Mouse (Mus musculus): ENCODE data around the gene Camk2n1. TPM values are rescaled to one million over a fixed set of nuclear protein-coding genes. Genes with fewer than 3 reads are reported as not detected.
A peak's percentile ranks its signal among the peaks of the same experiment; 100 is the strongest.

Gene Camk2n1
- polyA plus RNA-seq, 1 experiment from 2014 or later, result 1.4 TPM

DNA sequence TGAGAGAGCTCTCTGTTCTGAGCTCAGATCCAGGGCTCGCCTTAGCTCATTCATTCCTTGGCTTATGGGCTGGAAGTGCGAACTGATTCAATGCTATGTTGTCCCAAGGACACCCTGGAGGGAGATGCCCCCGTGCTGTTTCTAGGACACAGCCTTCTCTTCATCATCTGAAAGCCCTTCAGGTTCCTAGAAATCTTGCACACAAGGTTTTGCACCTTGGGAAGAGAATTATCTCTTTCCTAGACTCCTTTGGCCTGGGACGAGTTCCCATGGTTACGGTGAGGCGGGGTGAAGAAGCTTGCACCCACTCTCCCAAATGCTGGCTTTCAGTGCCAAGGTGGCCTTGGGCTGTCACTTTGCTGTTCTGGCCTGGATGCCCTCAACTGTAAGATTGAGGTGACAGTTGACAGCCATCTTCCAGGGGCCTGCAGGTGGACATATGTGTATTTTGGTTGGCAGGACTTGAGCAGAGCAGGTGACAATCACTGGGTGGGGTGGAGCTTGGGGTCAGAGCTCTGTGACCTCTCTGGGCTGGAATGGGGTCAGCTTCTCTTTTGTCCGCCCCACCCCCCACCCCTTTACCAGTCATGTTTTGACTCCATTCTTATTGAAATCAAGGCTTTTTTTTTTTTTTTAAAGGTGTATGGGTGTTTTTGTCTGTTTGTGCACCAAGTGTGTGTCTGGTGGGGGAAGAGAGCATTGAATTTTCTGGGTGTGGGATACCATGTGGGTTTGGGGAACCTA lies 5.1 kb upstream of the Camk2n1 start:
- H3K27me3 ChIP-seq (ENCODE audit: control insufficient read depth, insufficient read depth, low read length), result peaks cover 64% of the 10 kb centered on the region
- WGBS, result 59% methylated on average over 7 of the region's 7 CpGs
- no peak overlapping the region for H3K4me2 ChIP-seq (ENCODE audit: low read length)

GRCm38 (mm10) chr4:138449636-138450314 lies 4.3 kb upstream of the Camk2n1 start:
- 54% methylated on average over 12 of the region's 12 CpGs for WGBS
- Histone ChIP-seq H3K4me1 (ENCODE audit: control insufficient read depth in 2 of 2, insufficient read depth in 2 of 2, low read length in 2 of 2) (no peaks in the 10 kb centered on the region), H3K4me2 (ENCODE audit: low read length) (no peak overlapping the region), H3K36me3 (ENCODE audit: control insufficient read depth, insufficient read depth, low read length) (no peaks in the 10 kb centered on the region), H3K9me3 (ENCODE audit: control insufficient read depth, low read length) (no peaks in the 10 kb centered on the region), H3K27me3 (ENCODE audit: control insufficient read depth, insufficient read depth, low read length) (peaks cover 65% of the 10 kb centered on the region), H3K9ac (ENCODE audit: low read length) (no peak overlapping the region), H3K4me3 (ENCODE audit: control insufficient read depth in 1 of 2, insufficient read depth in 1 of 2, low read depth in 1 of 2, low read length in 2 of 2) (no peak overlapping the region), H3K27ac (replicated peaks in 1 of 2; ENCODE audit: control insufficient read depth in 1 of 2, insufficient read depth in 1 of 2, low read depth in 2 of 2, low read length in 2 of 2) (no peak overlapping the region)
- ATAC-seq (ENCODE audit: insufficient number of reproducible peaks, insufficient read depth, low FRiP score, low read depth), result no peak

More for the DNA sequence above, 5.1 kb upstream of the Camk2n1 start:
- H3K27ac ChIP-seq (replicated peaks in 1 of 2; ENCODE audit: control insufficient read depth in 1 of 2, insufficient read depth in 1 of 2, low read depth in 2 of 2, low read length in 2 of 2), result no peak overlapping the region
- no peaks in the 10 kb centered on the region for H3K9me3 ChIP-seq (ENCODE audit: control insufficient read depth, low read length)
- no peak overlapping the region for H3K9ac ChIP-seq (ENCODE audit: low read length)
- H3K36me3 ChIP-seq (ENCODE audit: control insufficient read depth, insufficient read depth, low read length), result no peaks in the 10 kb centered on the region
- H3K4me3 ChIP-seq (ENCODE audit: control insufficient read depth in 1 of 2, insufficient read depth in 1 of 2, low read depth in 1 of 2, low read length in 2 of 2), result no peak overlapping the region
- no peak for ATAC-seq (ENCODE audit: insufficient number of reproducible peaks, insufficient read depth, low FRiP score, low read depth)
- no peaks in the 10 kb centered on the region for H3K4me1 ChIP-seq (ENCODE audit: control insufficient read depth in 2 of 2, insufficient read depth in 2 of 2, low read length in 2 of 2)

DNA sequence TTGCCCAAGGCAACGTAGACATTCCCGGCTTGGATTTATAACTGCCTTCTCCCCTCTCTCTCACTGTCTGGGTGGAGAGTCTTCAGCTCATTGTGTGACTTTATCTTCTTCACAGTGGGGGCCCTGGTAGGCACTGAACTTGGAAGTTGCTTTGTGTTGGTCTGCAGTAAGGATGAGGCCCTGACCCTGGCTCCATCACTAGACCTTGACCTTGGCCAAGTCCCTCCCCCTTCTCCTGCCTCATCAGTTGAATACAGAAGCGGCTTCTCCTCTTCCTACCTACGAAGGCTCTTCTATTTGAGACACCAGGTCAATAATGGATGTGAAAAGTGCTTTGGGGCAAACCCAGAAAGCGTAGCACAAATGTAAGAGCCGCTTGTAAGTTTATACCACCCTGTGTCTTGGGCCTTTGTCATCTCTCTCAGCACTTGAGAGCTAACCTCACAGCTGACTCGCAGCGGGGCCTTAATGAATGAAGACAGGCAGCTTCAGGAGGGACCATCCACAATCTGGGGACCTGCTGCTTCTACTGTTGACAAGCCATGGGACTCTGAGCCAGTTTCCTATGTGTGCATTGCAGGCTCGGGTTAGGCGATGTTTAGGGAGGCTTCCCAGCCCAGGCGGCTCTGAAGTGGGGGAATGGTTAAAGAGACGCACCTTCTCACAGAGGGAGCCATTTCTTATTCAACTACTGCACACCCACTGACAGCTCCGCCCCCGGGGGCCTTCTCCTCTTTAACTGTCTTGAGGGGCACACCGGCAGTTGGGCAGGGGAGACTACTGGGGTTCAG lies 1.6 kb upstream of the Camk2n1 start:
- no peak for ATAC-seq (ENCODE audit: insufficient number of reproducible peaks, insufficient read depth, low FRiP score, low read depth)
- no peak overlapping the region for H3K27ac ChIP-seq (replicated peaks in 1 of 2; ENCODE audit: control insufficient read depth in 1 of 2, insufficient read depth in 1 of 2, low read depth in 2 of 2, low read length in 2 of 2)
- no peaks in the 10 kb centered on the region for H3K36me3 ChIP-seq (ENCODE audit: control insufficient read depth, insufficient read depth, low read length)
- H3K4me3 ChIP-seq (ENCODE audit: control insufficient read depth in 1 of 2, insufficient read depth in 1 of 2, low read depth in 1 of 2, low read length in 2 of 2), result no peak overlapping the region
- H3K9ac ChIP-seq (ENCODE audit: low read length), result no peak overlapping the region
- H3K4me2 ChIP-seq (ENCODE audit: low read length), result no peak overlapping the region
- H3K4me1 ChIP-seq (ENCODE audit: control insufficient read depth in 2 of 2, insufficient read depth in 2 of 2, low read length in 2 of 2), result peaks cover 0 to 12% of the 10 kb centered on the region in 2 experiments; a peak in 2 of 4 replicates
- H3K9me3 ChIP-seq (ENCODE audit: control insufficient read depth, low read length), result no peaks in the 10 kb centered on the region
- whole genome bisulfite sequencing, result 33% methylated on average over 15 of the region's 15 CpGs
- peaks cover 67% of the 10 kb centered on the region for H3K27me3 ChIP-seq (ENCODE audit: control insufficient read depth, insufficient read depth, low read length)

DNA sequence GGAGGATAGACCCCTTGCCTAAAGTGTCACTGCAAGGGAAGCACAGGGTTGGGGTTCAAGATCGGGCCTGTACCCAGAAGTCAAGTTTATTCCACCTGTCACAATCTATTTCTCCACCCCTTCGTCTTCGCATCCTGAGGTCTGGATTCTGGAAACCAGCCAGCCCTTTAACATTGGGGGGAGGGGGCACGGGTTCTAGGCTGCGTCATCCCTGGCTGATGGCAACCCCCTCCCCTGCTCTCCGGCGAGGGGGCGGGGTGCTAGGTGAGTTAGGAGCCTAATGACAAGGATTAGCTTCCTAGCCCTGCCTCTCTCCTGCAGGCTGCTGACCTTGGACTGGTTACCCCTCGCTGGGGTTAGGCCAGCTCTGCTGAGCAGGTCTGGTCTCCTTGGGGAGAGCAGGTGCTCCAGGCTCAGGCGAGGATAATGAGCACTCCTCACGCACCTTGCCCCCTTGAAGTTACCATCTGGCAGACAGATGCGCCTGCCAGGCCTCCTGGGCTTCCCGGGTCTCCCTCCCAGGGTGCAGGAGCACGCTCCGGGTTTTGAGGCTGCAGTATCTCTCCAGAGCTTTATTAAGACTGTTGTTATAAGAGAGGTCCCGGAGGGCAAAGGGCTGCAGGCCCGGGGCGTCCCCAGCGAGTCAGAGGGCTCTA lies 889 bp upstream of the Camk2n1 start:
- Histone ChIP-seq H3K9me3 (ENCODE audit: control insufficient read depth, low read length) (no peaks in the 10 kb centered on the region), H3K27me3 (ENCODE audit: control insufficient read depth, insufficient read depth, low read length) (peaks cover 71% of the 10 kb centered on the region), H3K27ac (replicated peaks in 1 of 2; ENCODE audit: control insufficient read depth in 1 of 2, insufficient read depth in 1 of 2, low read depth in 2 of 2, low read length in 2 of 2) (no peak overlapping the region), H3K9ac (ENCODE audit: low read length) (peak overlapping the region; percentile 75), H3K4me1 (ENCODE audit: control insufficient read depth in 2 of 2, insufficient read depth in 2 of 2, low read length in 2 of 2) (peaks cover 0 to 12% of the 10 kb centered on the region in 2 experiments; a peak in 2 of 4 replicates), H3K36me3 (ENCODE audit: control insufficient read depth, insufficient read depth, low read length) (no peaks in the 10 kb centered on the region), H3K4me2 (ENCODE audit: low read length) (peak overlapping the region; percentile 98), H3K4me3 (ENCODE audit: control insufficient read depth in 1 of 2, insufficient read depth in 1 of 2, low read depth in 1 of 2, low read length in 2 of 2) (peak overlapping the region in 1 of 2 experiments; percentile 79; a peak in 2 of 4 replicates)
- no peak for ATAC-seq (ENCODE audit: insufficient number of reproducible peaks, insufficient read depth, low FRiP score, low read depth)
- WGBS, result 11% methylated on average over 19 of the region's 19 CpGs

DNA sequence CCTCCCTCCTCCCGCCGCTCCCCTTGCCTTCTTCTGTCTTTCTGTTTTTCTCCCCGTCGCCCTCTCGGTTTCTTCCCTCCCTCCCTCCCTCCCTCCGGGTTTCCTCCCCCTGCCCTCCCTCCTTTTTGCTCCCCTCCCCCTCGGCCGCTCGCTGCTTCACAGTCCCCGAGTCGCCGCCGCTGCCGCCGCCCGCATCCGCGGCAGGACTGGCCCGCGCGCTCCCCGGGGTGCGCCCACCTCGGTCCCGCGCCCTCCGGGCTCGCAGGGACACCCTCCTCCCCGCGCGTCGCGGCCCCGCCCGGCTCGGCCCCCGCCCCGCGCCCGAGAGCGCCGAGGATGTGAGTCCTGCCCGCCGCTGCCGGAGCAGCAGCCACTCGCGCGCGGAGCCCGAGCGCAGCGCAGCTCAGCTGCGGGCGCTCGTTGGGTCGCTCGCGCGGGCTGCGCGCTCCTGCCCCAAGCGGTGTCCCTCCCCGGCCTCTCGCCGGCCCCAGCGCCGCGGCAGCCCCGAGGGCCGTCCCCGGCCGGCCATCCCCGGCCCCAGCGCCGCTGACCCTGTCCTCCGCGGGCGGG lies 542 bp downstream of the Camk2n1 start:
- peaks cover 77% of the 10 kb centered on the region for H3K27me3 ChIP-seq (ENCODE audit: control insufficient read depth, insufficient read depth, low read length)
- under 1% methylated on average over 78 of the region's 78 CpGs for whole genome bisulfite sequencing
- H3K27ac ChIP-seq (replicated peaks in 1 of 2; ENCODE audit: control insufficient read depth in 1 of 2, insufficient read depth in 1 of 2, low read depth in 2 of 2, low read length in 2 of 2), result 0 out of 4 replicates have a peak overlapping the region, but pooled peaks of 1 of the 2 experiments have one; percentile 38

GRCm38 (mm10) chr4:138455141-138455955 lies 1.2 kb downstream of the Camk2n1 start:
- WGBS, result under 1% methylated on average over 58 of the region's 58 CpGs
- Histone ChIP-seq H3K9me3 (ENCODE audit: control insufficient read depth, low read length) (no peaks in the 10 kb centered on the region), H3K27ac (replicated peaks in 1 of 2; ENCODE audit: control insufficient read depth in 1 of 2, insufficient read depth in 1 of 2, low read depth in 2 of 2, low read length in 2 of 2) (0 out of 4 replicates have a peak overlapping the region, but pooled peaks of 1 of the 2 experiments have one; percentile 14), H3K4me2 (ENCODE audit: low read length) (peak overlapping the region; percentile 98), H3K4me3 (ENCODE audit: control insufficient read depth in 1 of 2, insufficient read depth in 1 of 2, low read depth in 1 of 2, low read length in 2 of 2) (peak overlapping the region; percentile 53 to 79), H3K9ac (ENCODE audit: low read length) (peak overlapping the region; percentile 75), H3K36me3 (ENCODE audit: control insufficient read depth, insufficient read depth, low read length) (no peaks in the 10 kb centered on the region), H3K4me1 (ENCODE audit: control insufficient read depth in 2 of 2, insufficient read depth in 2 of 2, low read length in 2 of 2) (peaks cover 0 to 12% of the 10 kb centered on the region in 2 experiments; a peak in 2 of 4 replicates), H3K27me3 (ENCODE audit: control insufficient read depth, insufficient read depth, low read length) (peaks cover 83% of the 10 kb centered on the region)
- no peak for ATAC-seq (ENCODE audit: insufficient number of reproducible peaks, insufficient read depth, low FRiP score, low read depth)

More for the DNA sequence above, 542 bp downstream of the Camk2n1 start:
- H3K4me3 ChIP-seq (ENCODE audit: control insufficient read depth in 1 of 2, insufficient read depth in 1 of 2, low read depth in 1 of 2, low read length in 2 of 2), result peak overlapping the region; percentile 53 to 79
- H3K9ac ChIP-seq (ENCODE audit: low read length), result peak overlapping the region; percentile 75
- H3K9me3 ChIP-seq (ENCODE audit: control insufficient read depth, low read length), result no peaks in the 10 kb centered on the region
- peak; percentile 33; the same call in 1 of the 2 replicates for ATAC-seq (ENCODE audit: insufficient number of reproducible peaks, insufficient read depth, low FRiP score, low read depth)
- peaks cover 0 to 12% of the 10 kb centered on the region in 2 experiments; a peak in 2 of 4 replicates for H3K4me1 ChIP-seq (ENCODE audit: control insufficient read depth in 2 of 2, insufficient read depth in 2 of 2, low read length in 2 of 2)
- H3K4me2 ChIP-seq (ENCODE audit: low read length), result peak overlapping the region; percentile 98
- H3K36me3 ChIP-seq (ENCODE audit: control insufficient read depth, insufficient read depth, low read length), result no peaks in the 10 kb centered on the region

Measured in heart, embryonic 14.5 days (tissue).